Mouse (Mus musculus) right cerebral cortex, adult 2 months (tissue): Measurements from ENCODE around the gene Tex19.2.
"Not testable (repeated sequence)": the region's sequence is repeated elsewhere in the genome, so short reads cannot be mapped to it uniquely, and the experiment has no call there.

Source experiments
- DNase-seq, 2 experiments: peaks; one replicate each; pipeline ENCODE4 v3.0.0; 2021 to 2022; ENCODE audit warnings: low spot score in 2 of 2

Gene Tex19.2

DNA sequence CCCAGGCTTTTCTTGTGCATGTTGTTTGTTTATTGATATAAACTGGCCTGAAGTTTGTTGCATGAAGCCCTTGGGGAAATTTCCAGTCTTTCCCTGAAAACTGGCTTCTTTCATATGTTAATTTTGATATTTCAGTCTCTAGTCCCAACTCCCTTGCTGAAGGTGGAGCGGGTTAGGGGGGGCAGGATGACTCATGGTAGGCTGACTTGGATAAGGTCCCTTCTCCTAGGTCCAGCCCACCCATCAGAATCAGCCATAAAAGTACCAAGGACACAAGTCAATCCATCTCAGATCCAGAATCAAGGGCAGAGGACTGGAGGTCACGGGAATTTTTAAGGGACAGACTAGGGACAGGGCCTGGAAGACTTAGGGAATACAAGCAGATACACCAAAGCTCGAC, 7.4 kb downstream of the Tex19.2 start:
- DNase-seq, result no peak

DNA sequence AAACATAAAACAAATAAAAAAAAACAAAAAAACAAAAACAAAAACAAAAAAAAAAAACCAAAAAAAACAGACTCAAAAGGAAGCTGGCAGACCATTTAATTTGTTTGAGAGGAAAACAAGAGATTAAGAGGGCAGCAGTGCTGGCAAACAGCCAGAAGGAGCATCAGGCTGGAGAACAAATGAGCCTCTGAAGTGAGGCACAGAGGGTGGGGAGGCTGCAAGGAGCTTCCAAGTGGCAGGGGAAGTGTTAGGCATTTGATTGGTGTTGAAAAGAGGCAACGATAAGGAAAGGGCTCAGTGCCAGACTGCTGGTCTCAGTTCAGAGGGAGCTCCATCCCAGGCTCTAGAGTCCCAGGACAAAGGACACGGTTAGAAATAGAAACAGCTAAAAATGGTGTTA, 8.5 kb downstream of the Tex19.2 start:
- DNase-seq, result no peak

GRCm38 (mm10) chr11:121108061-121108460, 10.4 kb downstream of the Tex19.2 start:
- DNase-seq, result no peak

- DNase-seq, result not testable (repeated sequence)
Measured at GRCm38 (mm10) chr11:121107242-121107641, 11.2 kb downstream of the Tex19.2 start.

GRCm38 (mm10) chr11:121101124-121101805, 17.2 kb downstream of the Tex19.2 start:
- no peak for DNase-seq

- DNase-seq, result no peak
Measured at GRCm38 (mm10) chr11:121100692-121101091, 17.8 kb downstream of the Tex19.2 start.

DNA sequence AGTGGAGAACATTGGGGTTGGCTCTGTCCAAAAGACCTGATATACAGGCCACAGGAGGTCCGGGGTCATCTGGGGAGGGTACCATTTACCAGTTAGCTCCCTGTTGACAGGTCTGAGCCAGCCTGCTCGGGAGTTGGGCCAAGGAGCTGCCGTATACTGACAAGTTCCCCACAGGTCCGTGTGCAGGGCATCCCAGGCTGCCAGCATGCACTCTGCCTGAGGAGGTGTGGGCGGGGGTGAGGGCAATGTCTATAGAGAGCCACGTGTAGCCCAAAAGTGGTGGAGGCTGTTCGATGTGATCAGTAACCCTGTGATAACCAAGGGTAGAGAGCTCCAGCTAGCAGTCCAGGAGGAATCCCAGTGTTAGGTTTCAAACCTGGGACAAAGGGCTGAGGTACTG, 18.7 kb downstream of the Tex19.2 start:
- DNase-seq, result no peak

- DNase-seq, result no peak
Measured at GRCm38 (mm10) chr11:121092606-121093585, 25.6 kb downstream of the Tex19.2 start.

GRCm38 (mm10) chr11:121090943-121091342, 27.5 kb downstream of the Tex19.2 start:
- DNase-seq, result no peak

DNA sequence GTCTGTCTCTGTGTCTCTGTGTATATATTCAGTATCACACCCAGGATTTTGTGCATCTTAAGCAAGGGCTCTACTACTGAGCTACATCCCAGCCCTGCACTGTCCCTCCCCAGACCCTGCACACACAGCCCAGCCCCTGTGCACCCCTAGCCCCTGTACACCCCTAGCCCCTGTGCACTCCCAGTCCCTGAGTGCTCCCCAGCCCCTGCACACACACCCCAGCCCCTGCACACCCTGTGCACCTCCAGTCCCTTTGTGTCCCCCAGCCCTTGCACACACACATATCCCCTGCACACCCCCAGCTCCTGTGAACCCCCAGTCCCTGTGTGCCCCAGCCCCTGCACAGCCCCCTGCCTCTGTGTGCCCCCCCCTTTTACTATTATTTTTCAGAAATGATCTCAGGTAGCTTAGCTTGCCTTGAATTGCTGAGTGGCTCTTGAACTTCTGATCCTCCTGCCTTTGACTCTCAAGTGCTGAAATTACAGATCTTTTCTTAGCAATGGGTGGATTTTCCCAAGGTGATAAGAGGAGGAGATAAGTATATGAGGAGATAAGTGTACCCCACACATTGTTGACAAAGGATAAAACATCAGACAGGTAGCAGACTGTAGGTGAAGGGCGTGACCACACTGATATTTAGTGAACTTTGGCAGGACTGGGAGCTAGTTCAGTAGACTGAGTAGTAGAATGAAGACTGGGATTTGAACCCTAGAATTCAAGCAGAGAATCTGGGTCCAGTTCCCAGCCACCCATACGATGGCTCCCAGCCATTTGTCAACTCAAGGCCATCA, 28.5 kb downstream of the Tex19.2 start:
- no peak for DNase-seq

DNA sequence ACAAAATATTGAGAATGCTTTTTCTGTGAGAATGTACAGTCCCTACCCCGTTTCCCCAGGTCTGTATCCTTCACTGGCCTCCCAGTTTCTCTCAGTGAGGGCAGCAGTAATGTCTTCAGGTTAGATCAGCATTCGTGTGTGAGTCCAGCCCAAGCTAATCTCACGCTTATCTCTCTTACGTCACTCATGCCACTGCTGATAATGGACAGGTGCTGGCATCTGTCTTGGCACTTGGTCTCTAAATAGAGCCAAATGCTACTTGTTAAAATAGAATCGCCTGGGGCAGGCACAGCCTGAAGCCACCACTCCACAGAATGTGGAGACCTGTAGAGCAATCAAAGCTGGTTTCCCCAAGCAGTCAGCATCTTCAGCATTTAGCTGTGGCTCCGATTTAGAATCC, 29.5 kb downstream of the Tex19.2 start:
- no peak for DNase-seq

DNA sequence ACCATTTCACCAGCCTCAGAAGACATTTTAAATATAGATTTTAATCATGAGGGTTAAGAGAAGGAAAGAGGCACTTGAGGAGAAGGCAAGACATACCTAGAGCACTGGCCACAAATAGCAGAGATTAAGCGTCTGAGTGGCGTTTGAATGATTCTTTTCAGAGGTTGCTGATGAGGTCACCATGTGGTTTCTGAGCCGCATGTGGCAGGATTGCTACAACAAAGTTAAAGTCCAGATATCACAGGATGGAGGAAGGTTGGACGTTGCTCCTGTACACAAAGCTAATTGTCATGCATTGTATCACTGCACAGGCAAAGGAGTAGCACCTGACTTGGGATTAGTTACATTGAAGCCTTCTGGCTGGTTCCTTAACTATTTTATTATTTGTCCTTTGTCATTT, 32.2 kb downstream of the Tex19.2 start:
- DNase-seq, result no peak

DNA sequence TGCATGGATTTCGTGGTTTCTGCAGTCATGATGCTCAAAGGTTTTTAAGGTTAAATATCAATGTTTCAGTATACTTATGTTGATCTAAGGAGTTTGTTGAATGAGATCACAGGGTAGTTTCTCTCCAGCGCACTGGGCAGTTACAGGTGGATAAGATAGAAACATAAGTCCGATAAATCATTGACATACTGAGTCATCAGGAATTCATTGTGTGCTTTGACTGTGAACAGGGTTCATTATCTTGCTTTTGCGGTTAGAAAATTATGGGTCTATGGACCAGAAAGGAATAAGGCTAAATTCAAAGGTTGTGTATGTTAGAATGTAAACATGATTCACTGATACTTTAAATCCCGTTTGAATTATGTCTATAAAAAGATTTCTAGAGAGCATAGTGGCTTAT, 33.3 kb downstream of the Tex19.2 start:
- no peak for DNase-seq

DNA sequence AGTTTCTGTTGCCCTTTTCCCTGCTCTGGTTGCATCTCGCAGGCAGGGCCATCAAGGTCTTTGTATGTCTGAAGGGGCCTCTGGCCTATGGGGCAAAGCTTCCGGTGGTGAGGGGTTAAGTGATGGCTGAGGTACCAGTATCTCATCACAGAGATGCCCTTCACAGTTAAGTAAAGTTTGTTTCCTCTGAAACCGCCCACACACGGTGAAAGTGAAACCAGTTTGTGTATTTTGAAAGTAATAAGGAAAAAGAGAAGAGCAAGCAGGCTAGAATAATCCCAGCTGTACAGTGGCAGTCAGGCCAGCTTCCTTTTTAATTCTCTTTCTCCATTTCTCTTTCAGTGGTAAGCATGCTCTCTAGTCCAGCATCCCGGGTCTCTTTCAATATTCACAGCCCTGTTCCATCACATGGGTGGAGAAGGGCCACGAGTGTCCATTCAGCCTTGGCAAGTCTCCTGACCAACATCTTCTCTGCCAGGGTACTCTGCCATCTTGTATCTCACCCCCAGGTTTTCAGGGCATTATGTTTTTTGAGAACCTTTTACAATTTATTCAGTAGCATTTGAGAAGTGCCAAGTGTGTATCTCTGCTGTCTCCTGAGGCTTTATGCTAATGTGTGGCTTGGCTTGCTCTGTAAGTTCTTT, 35.5 kb downstream of the Tex19.2 start:
- no peak for DNase-seq

- DNase-seq, result no peak
Measured at GRCm38 (mm10) chr11:121082250-121082649, 36.2 kb downstream of the Tex19.2 start.

GRCm38 (mm10) chr11:121081120-121081519, 37.4 kb downstream of the Tex19.2 start, which contains the start of gene Sectm1a:
TSS of gene Sectm1a (minus strand) at chr11:121081220.
- DNase-seq, result no peak

DNA sequence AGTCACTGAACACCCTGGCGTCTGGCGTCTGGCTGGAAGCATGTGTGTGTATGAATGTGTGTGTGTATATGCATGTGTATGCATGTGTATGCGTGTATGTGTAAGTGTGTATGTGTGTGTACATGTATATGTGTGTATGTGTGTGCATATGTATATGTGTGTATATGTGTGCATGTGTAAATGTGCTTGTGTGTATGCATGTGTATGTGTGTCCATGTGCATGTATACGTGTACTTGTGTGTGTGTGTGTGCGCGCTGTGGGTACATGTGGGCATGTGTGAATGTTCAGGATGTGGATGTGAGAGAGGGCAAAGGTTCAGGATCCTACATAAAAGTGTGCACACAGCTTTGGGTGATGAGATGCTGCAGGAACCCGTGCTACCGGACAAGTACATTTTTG, 38.1 kb downstream of the Tex19.2 start:
- no peak for DNase-seq

DNA sequence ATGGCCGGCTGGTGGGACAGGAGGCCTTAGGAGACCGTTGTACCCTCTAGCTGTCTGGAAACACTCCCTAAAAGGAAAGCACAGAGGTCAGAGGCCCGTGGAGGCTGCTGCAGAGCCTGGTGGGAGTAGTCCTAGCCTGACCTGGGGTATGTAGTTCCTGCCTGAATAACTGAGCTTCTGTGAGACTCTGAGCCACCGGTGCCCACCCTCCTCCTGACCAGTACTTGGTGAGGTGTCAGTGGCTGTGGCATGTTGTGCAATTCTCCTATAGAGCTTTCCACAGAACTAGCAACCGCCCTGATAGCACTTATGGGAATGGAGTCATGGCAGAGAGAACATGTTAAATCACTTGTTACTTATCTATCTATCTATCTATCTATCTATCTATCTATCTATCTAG, 42.8 kb downstream of the Tex19.2 start:
- DNase-seq, result no peak

DNA sequence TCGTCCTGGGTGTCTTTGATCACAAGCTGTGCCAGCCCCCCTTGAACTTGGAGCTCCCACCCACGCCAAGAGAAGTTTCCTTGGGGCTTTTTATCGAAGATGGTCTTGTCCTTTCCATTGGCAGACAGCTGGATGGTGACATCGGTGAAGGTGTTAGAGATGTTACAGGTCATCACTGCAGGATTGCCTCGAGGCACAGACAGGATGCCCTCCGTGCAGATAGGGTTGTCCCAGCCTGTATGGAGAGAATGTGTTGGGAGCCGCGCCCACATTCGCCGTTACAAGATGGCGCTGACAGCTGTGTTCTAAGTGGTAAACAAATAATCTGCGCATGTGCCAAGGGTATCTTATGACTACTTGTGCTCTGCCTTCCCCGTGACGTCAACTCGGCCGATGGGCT, 48.8 kb downstream of the Tex19.2 start:
- DNase-seq, result not testable (repeated sequence)

DNA sequence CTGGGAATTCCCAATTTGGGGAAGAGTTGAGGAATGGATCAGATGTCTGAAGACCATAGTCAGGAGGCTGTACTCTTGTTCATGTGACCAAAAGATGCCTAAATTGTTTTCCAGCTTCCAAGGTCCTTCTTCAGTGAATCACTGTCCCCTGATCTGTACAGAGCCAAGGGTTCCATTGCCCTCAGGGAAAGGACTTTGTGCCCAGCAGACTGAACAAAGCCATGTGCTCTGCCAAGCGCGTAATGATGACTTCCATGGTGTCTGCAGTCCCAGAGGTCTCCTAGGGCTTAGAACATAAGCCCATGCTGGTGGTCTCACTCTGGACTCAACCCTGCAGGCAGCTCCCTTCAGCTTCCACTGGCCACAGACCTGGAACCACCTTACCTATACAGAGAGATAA, 50.6 kb downstream of the Tex19.2 start:
- no peak for DNase-seq
